Mouse (Mus musculus) testis, adult 2 months (tissue): ENCODE results near the gene Inpp4b.

Experiments
- CTCF ChIP-seq: fragments of 200-500 bp; IDR thresholded peaks from 2 replicates; pipeline ENCODE4 v1.5.1; 2012; ENCODE audit warnings: low read depth, mild to moderate bottlenecking, inconsistent platforms, low read length, moderate library complexity; ENCODE audit not compliant: control insufficient read depth, insufficient read depth, insufficient replicate concordance
- POLR2A ChIP-seq: fragments of 200-500 bp; IDR thresholded peaks from 2 replicates; pipeline ENCODE4 v1.6.1; 2012; ENCODE audit warnings: low read depth, mild to moderate bottlenecking, inconsistent platforms, low read length, moderate library complexity; ENCODE audit not compliant: control insufficient read depth

- TF ChIP-seq POLR2A: no peak
- TF ChIP-seq CTCF: no peak
Observed at GRCm38 (mm10) chr8:81692167-81692566, 349.8 kb downstream of the Inpp4b start.
